Mouse (Mus musculus) liver, adult 2 months (tissue): ENCODE data around the gene Zfp536. TPM values are rescaled to one million over a fixed set of nuclear protein-coding genes. Genes with fewer than 3 reads are reported as not detected.

Experiments used
- DNase-seq: peaks from one replicate; pipeline ENCODE4 v3.0.0-alpha.2; 2011; ENCODE audit warnings: low read depth, low spot score; ENCODE audit errors: extremely low read depth
- H3K27ac ChIP-seq: fragments of 200-500 bp; replicated peaks from 2 replicates; pipeline ENCODE4 v1.5.1; 2012; ENCODE audit warnings: low read depth, mild to moderate bottlenecking, control low read depth, inconsistent platforms, low read length; ENCODE audit not compliant: insufficient read depth
- H3K27me3 ChIP-seq: fragments of 200-500 bp; 2 replicates; pipeline ENCODE4 v1.6.1; 2012; ENCODE audit warnings: mild to moderate bottlenecking, moderate library complexity, low read length, inconsistent platforms; ENCODE audit not compliant: control insufficient read depth, insufficient read depth
- H3K36me3 ChIP-seq: fragments of 200-500 bp; 2 replicates; pipeline ENCODE4 v1.6.1; 2012; ENCODE audit warnings: low read length, inconsistent platforms; ENCODE audit not compliant: control insufficient read depth, insufficient read depth
- H3K4me1 ChIP-seq: fragments of 200-500 bp; 2 replicates; pipeline ENCODE4 v1.6.1; 2011; ENCODE audit warnings: low read length; ENCODE audit not compliant: control insufficient read depth, insufficient read depth
- H3K4me3 ChIP-seq: fragments of 200-500 bp; 2 replicates; pipeline ENCODE4 v1.5.1; 2011; ENCODE audit warnings: low read depth, mild to moderate bottlenecking, control low read depth, low read length, moderate library complexity; ENCODE audit not compliant: insufficient read depth
- H3K79me2 ChIP-seq: fragments of 200-500 bp; 2 replicates; pipeline ENCODE4 v1.6.1; 2012; ENCODE audit warnings: inconsistent platforms, mild to moderate bottlenecking, low read length, moderate library complexity; ENCODE audit not compliant: control insufficient read depth, insufficient read depth
- H3K9ac ChIP-seq: fragments of 200-500 bp; 2 replicates; pipeline ENCODE4 v1.6.1; 2012; ENCODE audit warnings: low read depth, mild to moderate bottlenecking, control low read depth, inconsistent platforms, low read length
- CTCF ChIP-seq: fragments of 200-500 bp; IDR thresholded peaks from 2 replicates; pipeline ENCODE4 v1.5.1; 2011; ENCODE audit warnings: low read depth, low read length, control low read depth
- POLR2A ChIP-seq: fragments of 200-500 bp; IDR thresholded peaks from 2 replicates; pipeline ENCODE4 v1.6.1; 2011; ENCODE audit warnings: low read length, control low read depth; ENCODE audit not compliant: insufficient read depth; ENCODE audit errors: extremely low read depth
- WGBS: fragments of 180-500 bp; shearing (Covaris S2); methylation state at CpG from one replicate; pipeline ENCODE4 v1.1.7; 2018; 5-methylcytosine and 5-hydroxymethylcytosine counted together
- polyA plus RNA-seq: library from polyadenylated mRNA; depleted of rRNA; stranded (reverse); fragments of >200 nt; gene quantifications from 2 replicates; pipeline ENCODE4 v1.2.3, GENCODE M21; 2012
- total RNA-seq: library from RNA; depleted of rRNA; stranded (reverse); fragments of >200 nt; gene quantifications from 2 replicates; pipeline ENCODE4 v1.2.3, GENCODE M21; 2014

Zfp536 gene
- total and polyA plus RNA-seq, 2 experiments, result not detected

DNA sequence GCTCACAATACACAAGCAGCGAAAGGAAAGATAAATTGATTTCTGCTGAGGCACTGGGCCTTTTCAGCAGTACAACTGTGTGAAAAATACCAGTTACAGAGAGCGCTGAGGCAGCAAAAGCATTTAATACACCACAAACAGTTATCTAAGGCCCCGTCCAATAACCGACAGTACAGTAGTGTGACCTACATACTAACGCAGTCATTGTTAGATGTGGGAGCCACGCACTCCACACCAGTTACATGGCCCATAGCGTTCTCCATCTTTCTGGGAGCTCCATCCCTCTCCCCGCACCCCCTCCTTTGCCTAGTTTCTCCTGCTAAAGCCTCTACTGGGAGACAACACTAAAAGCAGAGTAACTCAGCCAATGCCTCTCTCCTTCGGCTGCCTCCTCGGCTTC is 82.8 kb downstream of the Zfp536 start:
- H3K27me3 ChIP-seq, result no peaks in the 10 kb centered on the region
- no peak for TF ChIP-seq POLR2A
- TF ChIP-seq CTCF, result no peak
- no peak for DNase-seq
- H3K79me2 ChIP-seq, result no peaks in the 10 kb centered on the region
- H3K4me1 ChIP-seq, result no peaks in the 10 kb centered on the region
- WGBS, result 85% methylated on average over 10 of the region's 10 CpGs
- H3K9ac ChIP-seq, result no peak overlapping the region
- H3K36me3 ChIP-seq, result no peaks in the 10 kb centered on the region
- no peak overlapping the region for H3K4me3 ChIP-seq
- H3K27ac ChIP-seq, result no peak overlapping the region

DNA sequence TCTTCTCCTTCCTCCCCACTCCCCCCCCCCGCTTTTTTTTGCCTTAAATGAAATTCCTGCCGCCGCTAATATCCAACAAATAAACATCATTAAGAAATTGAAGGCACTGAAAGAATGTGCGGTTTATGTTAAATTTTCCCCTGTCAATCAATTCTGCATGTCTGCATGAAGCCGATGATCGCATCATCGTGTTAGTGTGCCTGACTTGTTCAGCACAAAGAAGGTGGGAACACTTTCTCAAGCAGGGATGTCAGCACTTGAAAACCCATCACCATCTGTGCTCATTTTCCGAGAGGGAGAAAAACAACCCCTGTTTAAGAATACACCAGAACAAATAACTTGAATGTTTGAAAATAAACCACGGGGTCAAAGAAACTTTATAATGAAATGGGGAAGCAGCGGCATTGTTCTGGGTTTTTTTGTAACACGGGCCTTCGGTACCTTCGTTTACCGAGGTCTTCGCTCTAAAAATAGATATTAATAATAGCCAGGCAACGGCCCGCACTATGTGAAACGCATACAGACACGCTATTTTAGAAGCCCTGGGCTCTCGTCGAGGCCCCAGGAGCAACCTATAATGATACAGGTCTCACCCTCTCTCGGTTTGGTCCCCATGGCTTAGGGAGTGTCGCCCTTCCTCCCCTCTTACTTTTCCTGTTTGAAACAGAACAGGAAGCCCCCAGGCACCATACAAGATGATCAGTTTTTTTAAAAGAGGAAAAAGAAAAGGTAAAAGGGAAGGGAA is 83.7 kb downstream of the Zfp536 start:
- H3K36me3 ChIP-seq, result no peaks in the 10 kb centered on the region
- H3K27me3 ChIP-seq, result no peaks in the 10 kb centered on the region
- WGBS, result 81% methylated on average over 23 of the region's 23 CpGs
- no peak for DNase-seq
- no peak overlapping the region for H3K27ac ChIP-seq
- H3K4me1 ChIP-seq, result no peaks in the 10 kb centered on the region
- no peak overlapping the region for H3K4me3 ChIP-seq
- H3K79me2 ChIP-seq, result no peaks in the 10 kb centered on the region
- no peak overlapping the region for H3K9ac ChIP-seq
- TF ChIP-seq POLR2A, result no peak
- no peak for TF ChIP-seq CTCF

DNA sequence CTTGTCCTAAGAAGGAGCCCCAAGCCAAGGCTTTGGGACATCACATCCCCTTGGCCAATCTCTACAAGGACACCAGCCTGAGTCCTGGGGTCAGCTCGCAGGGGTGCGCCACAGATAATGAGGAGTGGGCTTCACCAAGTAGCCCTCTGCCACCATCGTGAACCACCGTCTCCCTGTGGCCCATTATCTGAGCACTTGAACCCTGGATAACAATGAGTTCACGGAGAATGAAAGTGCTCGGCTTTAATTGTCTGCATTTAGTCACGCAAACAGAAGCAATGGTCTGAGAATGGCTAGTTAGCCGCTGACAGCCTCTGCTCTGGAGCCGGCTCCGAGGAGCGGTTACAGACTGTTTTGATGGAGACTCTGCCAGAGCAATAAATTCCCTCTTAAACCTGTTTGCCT is 84.3 kb downstream of the Zfp536 start:
- Histone ChIP-seq H3K79me2 (no peaks in the 10 kb centered on the region), H3K36me3 (no peaks in the 10 kb centered on the region), H3K9ac (no peak overlapping the region), H3K27me3 (no peaks in the 10 kb centered on the region), H3K4me1 (no peaks in the 10 kb centered on the region), H3K4me3 (no peak overlapping the region), H3K27ac (no peak overlapping the region)
- DNase-seq, result no peak
- TF ChIP-seq CTCF (no peak), POLR2A (no peak)
- WGBS, result 65% methylated on average over 11 of the region's 11 CpGs

DNA sequence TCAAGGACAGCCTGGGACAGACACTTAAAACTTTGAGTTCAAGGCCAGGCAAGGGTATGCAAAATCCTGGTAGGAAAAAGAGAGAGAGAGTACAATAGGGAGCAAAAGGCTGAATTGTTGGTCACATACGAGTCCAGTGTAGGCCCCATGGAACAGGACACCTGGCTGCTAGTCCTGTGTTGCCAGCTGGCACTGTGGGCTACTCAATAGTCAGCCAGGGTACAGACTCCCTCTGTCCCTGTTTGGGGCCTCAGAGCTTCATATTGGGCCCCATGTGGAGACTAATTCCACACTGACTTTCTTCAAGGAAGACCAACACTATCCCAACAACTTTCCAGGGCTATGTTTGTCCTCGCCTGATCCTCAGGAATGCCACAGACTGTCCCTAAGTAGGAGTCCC is 87.1 kb downstream of the Zfp536 start:
- H3K9ac ChIP-seq, result no peak overlapping the region
- no peak overlapping the region for H3K4me3 ChIP-seq
- no peaks in the 10 kb centered on the region for H3K36me3 ChIP-seq
- 87% methylated on average over 2 of the region's 2 CpGs for WGBS
- H3K4me1 ChIP-seq, result no peaks in the 10 kb centered on the region
- no peak for TF ChIP-seq POLR2A
- no peak for TF ChIP-seq CTCF
- no peak for DNase-seq
- no peaks in the 10 kb centered on the region for H3K79me2 ChIP-seq
- H3K27me3 ChIP-seq, result no peaks in the 10 kb centered on the region
- H3K27ac ChIP-seq, result no peak overlapping the region

DNA sequence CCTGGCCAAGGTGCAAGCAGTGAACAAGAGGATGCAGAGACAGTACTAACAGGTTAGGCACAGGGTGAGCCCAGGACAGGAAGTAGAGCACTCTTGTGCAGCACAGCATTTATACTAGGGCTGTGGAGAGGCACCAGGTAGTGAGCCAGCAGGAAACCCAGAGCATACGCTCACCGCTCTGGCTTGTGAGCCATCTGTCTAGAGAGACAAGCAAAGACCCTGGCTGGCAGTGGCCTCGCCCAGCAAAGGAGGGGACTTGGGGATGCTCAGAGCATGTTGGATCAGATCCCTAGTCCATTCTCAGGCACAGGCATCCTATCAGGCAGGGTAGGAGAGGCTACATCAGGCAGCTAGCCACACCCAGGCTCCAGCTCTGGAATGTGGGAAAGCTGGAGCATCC is 88.2 kb downstream of the Zfp536 start:
- Histone ChIP-seq H3K9ac (no peak overlapping the region), H3K4me1 (no peaks in the 10 kb centered on the region), H3K36me3 (no peaks in the 10 kb centered on the region), H3K4me3 (no peak overlapping the region), H3K79me2 (no peaks in the 10 kb centered on the region), H3K27me3 (no peaks in the 10 kb centered on the region), H3K27ac (no peak overlapping the region)
- 86% methylated on average over 3 of the region's 3 CpGs for WGBS
- no peak for DNase-seq
- TF ChIP-seq POLR2A (no peak), CTCF (no peak)

DNA sequence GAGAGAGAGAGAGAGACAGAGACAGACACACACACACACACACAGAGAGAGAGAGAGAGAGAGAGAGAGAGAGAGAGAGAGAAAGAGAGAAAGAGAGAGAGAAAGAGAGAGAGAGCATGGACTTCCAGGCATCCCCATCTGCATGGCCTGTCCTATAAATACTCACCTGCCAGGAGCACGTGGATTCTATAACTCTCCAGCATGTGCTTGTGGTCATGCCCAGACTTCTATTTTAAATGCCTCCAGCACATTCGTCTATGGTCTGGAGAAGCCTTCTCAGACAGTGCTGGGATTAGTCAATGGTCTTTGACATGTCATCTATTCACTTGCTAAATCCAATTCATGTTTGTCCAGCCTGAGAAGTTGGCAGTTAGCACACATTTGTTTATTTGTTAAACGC is 92.1 kb downstream of the Zfp536 start:
- Histone ChIP-seq H3K27me3 (no peaks in the 10 kb centered on the region), H3K9ac (no peak overlapping the region), H3K27ac (no peak overlapping the region), H3K36me3 (no peaks in the 10 kb centered on the region), H3K4me3 (no peak overlapping the region), H3K4me1 (no peaks in the 10 kb centered on the region), H3K79me2 (no peaks in the 10 kb centered on the region)
- WGBS, result 66% methylated on average over 3 of the region's 3 CpGs
- no peak for TF ChIP-seq CTCF
- TF ChIP-seq POLR2A, result no peak
- DNase-seq, result no peak
